Mouse (Mus musculus) olfactory bulb, adult 2 months (tissue): ENCODE measurements around the gene Clec2l.

Source experiments
- CTCF ChIP-seq: fragments of 200-500 bp; IDR thresholded peaks from 2 replicates; pipeline ENCODE4 v1.5.1; 2012; ENCODE audit warnings: low read depth, mild to moderate bottlenecking, low read length, moderate library complexity; ENCODE audit not compliant: insufficient read depth
- POLR2A ChIP-seq: fragments of 200-500 bp; IDR thresholded peaks from 2 replicates; pipeline ENCODE4 v1.6.1; 2012; ENCODE audit warnings: mild to moderate bottlenecking, low read depth, low read length, moderate library complexity; ENCODE audit not compliant: insufficient read depth

GRCm38 (mm10) chr6:38690615-38691014, 27.7 kb downstream of the Clec2l start:
- TF ChIP-seq CTCF (no peak), POLR2A (no peak)
